Mouse (Mus musculus): ENCODE measurements around the gene Gm15217. TPM values are rescaled to one million over a fixed set of nuclear protein-coding genes. Genes with fewer than 3 reads are reported as not detected.

Gene Gm15217
- polyA plus RNA-seq, 1 experiment, result 0.71 TPM

GRCm38 (mm10) chr14:46419269-46419668 lies 40.1 kb downstream of the Gm15217 start:
- Histone ChIP-seq H3K4me1 (ENCODE audit: control insufficient read depth, insufficient read depth, low read length) (no peaks in the 10 kb centered on the region), H3K4me3 (replicated peaks; ENCODE audit: extremely low read depth, low read depth, low read length) (no peak overlapping the region)
- 56% methylated on average over 11 of the region's 11 CpGs for WGBS
- TF ChIP-seq CTCF (IDR thresholded peaks at IDR 0.05; ENCODE audit: insufficient read depth, low read length) (no peak), POLR2A (IDR thresholded peaks at IDR 0.05; ENCODE audit: borderline replicate concordance, extremely low read depth, low read depth, low read length) (no peak)
- no peak for DNase-seq

GRCm38 (mm10) chr14:46421823-46422222 lies 42.6 kb downstream of the Gm15217 start:
- DNase-seq, result no peak
- no peaks in the 10 kb centered on the region for H3K4me1 ChIP-seq (ENCODE audit: control insufficient read depth, insufficient read depth, low read length)

GRCm38 (mm10) chr14:46427251-46427650 lies 48.0 kb downstream of the Gm15217 start:
- TF ChIP-seq CTCF (IDR thresholded peaks at IDR 0.05; ENCODE audit: insufficient read depth, low read length) (no peak), POLR2A (IDR thresholded peaks at IDR 0.05; ENCODE audit: borderline replicate concordance, extremely low read depth, low read depth, low read length) (no peak)
- Histone ChIP-seq H3K4me1 (ENCODE audit: control insufficient read depth, insufficient read depth, low read length) (no peaks in the 10 kb centered on the region), H3K4me3 (replicated peaks; ENCODE audit: extremely low read depth, low read depth, low read length) (no peak overlapping the region)
- DNase-seq, result no peak
- 82% methylated on average over 13 of the region's 13 CpGs for WGBS

More at GRCm38 (mm10) chr14:46421823-46422222, 42.6 kb downstream of the Gm15217 start:
- no peak for TF ChIP-seq CTCF (IDR thresholded peaks at IDR 0.05; ENCODE audit: insufficient read depth, low read length)
- no peak for TF ChIP-seq POLR2A (IDR thresholded peaks at IDR 0.05; ENCODE audit: borderline replicate concordance, extremely low read depth, low read depth, low read length)
- H3K4me3 ChIP-seq (replicated peaks; ENCODE audit: extremely low read depth, low read depth, low read length), result no peak overlapping the region
- 85% methylated on average over 3 of the region's 3 CpGs for WGBS

GRCm38 (mm10) chr14:46430231-46430630 lies 51.0 kb downstream of the Gm15217 start:
- Histone ChIP-seq H3K4me3 (replicated peaks; ENCODE audit: extremely low read depth, low read depth, low read length) (no peak overlapping the region), H3K4me1 (ENCODE audit: control insufficient read depth, insufficient read depth, low read length) (peaks cover under 1% of the 10 kb centered on the region; the same call in 1 of the 2 replicates)
- no peak for DNase-seq
- TF ChIP-seq CTCF (IDR thresholded peaks at IDR 0.05; ENCODE audit: insufficient read depth, low read length), result no peak
- no peak for TF ChIP-seq POLR2A (IDR thresholded peaks at IDR 0.05; ENCODE audit: borderline replicate concordance, extremely low read depth, low read depth, low read length)
- 90% methylated on average over 5 of the region's 5 CpGs for WGBS

Other genes with a start within 250 kb of the Gm15217 start
- 153 and 271 TPM in 2 replicates for gene Bmp4, start 11.3 kb downstream of the Gm15217 start, polyA plus RNA-seq (2012; rRNA removed)

Measured in lung, adult 2 months (tissue).